Mouse (Mus musculus) fibroblast of lung, adult 2 months (primary cell): ENCODE measurements around the gene Tubgcp4.
"Not testable (repeated sequence)": the region's sequence is repeated elsewhere in the genome, so short reads cannot be mapped to it uniquely, and the experiment has no call there.

ENCODE experiments used
- DNase-seq: peaks from one replicate; pipeline ENCODE4 v3.0.0-alpha.2; 2011; ENCODE audit warnings: low read depth

The Tubgcp4 gene

DNA sequence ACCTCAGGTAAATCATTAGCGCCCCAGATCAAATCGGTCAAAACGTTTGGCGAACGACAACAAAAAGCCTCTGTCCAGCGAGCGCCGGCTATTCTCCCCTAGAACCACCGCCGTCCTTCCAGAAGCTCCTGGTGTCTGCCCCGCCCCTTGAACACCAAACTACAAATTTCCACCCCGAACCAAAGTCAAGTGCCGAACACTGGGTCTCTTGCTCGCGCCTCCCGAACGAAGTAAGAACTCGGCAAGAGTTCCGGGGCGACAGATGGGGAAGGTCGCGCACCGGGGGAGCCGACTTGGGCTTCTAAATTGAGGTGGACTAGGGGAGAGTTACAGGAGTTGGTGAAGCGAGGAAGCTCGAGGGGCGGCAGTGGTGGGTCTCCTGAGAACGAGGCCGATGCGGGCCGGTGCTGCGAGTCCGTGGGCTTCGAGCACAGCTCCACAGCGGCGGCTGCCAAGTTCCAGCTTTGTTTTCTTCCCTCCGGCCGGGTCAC, at the start of gene Tubgcp4:
Gene Tubgcp4 (plus strand): TSS at position 174 of the 491 bp plus-strand sequence.
- DNase-seq = no peak

- DNase-seq = not testable (repeated sequence)
These were observed 44.2 kb upstream of the Tubgcp4 start for GRCm38 (mm10) chr2:121126302-121126701.

DNA sequence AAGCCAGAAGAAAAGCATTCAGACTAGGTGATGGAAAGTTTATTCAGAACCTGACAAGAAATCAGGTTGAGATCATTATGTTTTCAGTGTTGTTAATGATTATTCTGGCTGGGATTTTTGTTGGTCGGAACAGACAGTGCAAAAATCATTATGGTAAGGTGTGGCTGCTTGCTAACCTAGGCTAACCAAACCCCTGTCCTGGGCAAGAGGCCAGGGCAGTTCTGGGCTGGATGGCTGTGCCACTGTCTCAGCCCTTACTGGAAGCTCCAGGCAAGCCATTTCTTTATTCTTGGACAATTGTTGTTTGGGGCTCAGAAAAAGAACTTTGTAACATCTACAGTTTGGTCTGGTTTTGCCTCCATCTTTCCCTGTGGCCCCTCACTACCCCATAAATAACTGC, 42.9 kb upstream of the Tubgcp4 start:
- DNase-seq = no peak

- DNase-seq = no peak
These were observed 41.4 kb upstream of the Tubgcp4 start for GRCm38 (mm10) chr2:121128865-121129620.

DNA sequence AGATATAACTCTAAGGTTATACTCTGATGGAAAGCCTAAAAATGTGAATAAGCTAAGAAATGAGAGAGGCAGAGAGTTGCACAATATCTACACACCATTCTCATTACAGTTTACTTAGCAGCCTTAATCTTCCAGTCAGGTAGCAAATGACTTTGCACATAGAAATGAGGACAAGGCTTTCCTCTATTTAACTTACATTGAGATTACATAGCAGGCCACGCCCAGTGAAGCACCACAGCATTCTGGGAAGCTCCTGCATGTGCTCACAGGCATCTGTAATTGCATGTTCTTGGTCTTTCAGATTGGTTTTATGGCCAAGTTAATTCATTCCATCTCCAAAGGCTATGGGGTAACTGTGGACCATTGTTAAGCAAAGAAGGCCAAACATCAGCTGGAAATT, 37.6 kb upstream of the Tubgcp4 start:
- DNase-seq = no peak

GRCm38 (mm10) chr2:121137371-121137770, 33.1 kb upstream of the Tubgcp4 start:
- no peak for DNase-seq

DNA sequence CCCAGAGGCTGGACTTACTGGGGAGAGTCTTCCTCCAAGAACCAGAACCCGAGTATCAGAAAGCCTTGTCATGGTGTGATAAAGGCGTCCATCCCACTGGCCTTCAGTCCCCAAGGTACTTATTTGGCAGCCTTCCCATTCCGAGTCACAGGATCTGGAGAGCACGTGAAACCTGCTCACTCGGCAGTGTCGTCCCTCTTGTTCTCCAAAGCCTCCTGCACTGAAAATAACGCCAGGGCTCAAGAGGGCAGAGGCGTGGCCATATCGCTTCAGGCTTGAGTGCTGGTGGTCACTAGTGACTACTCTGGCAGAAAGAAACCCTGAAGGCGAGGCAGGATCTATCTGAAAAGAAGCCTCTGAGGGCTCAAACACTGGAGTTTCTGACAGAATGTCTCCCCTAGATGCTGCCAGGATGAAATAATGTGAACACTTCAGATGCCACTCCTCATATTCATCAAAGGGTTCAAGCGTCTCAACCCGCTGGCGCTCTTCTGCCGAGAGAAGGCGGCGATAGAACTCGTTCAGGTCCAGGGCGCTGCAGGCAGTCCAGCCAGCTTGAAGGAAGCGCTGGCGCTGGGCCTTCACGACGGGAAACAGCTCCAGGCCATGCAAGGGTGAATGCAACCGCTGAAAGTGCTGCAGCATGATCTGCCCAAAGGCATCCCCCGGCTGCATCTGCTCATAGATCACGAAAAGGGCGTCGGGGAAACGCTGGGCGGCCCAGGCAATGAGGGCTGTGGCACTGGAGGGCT, 31.0 kb upstream of the Tubgcp4 start:
- DNase-seq = no peak

DNA sequence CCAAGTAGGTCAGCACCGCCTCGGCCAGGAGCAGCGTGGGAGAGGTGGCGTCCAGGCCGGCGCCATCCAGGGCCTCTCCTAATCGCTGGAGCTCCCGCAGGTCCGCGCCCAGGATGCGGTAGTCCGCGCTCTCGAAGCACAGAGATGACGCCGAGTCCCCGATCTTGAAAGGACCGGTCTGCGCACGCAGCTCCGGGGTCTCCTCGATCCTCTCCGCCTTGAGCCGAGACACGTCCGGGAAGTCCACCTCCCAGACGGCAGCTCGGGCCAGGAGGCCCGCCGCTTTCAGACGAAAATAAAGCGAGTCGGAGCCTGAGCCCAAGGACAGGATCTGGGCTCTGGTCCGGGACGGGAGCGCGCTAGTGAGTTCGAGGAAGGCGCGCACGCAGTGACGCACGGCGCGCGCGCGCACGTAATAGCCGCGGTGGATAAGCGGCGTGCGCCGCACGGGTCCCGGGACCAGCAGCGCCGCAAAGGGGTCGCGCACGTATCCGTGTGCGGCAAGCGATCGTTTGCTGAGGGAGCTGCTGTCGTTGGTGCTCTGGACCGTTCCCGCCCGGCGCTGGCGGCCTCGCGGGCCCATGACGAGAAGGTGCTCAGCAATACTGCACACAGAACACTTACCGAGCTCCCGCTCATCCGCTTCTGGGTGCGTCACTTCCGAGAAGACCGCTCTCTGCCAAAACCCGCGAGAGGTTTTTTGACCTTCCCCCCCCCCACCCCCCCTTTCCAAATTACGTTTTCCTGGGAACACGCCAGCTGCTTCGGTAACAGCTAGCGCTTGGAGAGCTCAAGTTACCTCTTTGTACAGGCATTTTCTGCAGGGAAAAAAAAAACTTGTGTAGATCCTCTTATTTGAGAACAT, 30.2 kb upstream of the Tubgcp4 start, which contains the start of the genes Adal and Lcmt2:
Gene Adal (plus strand): TSS at position 411 of the 865 bp plus-strand sequence.
Gene Lcmt2 (minus strand): TSS at position 636 of the 865 bp plus-strand sequence.
- peak; percentile 77 for DNase-seq

GRCm38 (mm10) chr2:121141216-121142035, 29.0 kb upstream of the Tubgcp4 start:
- DNase-seq = no peak

DNA sequence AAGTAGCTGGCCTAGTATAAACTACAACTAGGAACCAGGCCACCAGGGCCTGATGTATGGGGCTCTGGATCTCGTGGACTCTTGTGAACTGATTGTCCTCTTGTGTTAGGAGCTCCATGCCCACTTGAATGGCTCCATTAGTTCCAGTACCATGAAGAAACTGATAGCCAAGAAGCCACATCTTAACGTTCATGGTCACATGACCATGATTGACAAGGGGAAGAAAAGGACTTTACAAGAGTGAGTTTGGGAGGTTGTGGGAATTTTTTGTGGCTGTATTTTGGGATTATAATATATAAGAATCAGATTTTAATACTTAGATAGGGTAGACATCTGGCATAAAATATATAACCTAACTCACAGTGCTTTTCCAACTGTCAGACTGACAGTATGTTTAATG, 28.0 kb upstream of the Tubgcp4 start:
- no peak for DNase-seq

- no peak for DNase-seq
These were observed 20.8 kb upstream of the Tubgcp4 start for GRCm38 (mm10) chr2:121149679-121150078.

DNA sequence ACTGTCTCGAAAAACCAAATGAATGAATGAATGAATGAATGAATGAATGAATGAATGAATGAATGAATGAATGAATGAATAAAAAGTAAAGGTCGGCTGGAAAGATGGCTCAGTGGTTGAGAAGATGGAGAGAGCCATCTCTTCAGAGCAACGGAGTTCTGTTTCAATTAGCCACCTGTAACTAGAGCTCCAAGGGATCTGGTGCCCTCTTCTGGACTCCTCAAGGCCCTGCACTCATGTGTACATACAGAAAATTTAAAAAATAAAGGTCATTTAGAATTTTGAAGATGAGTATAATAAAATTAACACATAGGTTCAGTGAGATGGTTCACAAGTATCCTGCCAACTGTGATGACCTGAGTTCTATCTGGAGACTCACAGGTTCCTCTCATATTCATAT, 17.4 kb upstream of the Tubgcp4 start:
- no peak for DNase-seq

GRCm38 (mm10) chr2:121169173-121169572, 1.3 kb upstream of the Tubgcp4 start:
- no peak for DNase-seq

DNA sequence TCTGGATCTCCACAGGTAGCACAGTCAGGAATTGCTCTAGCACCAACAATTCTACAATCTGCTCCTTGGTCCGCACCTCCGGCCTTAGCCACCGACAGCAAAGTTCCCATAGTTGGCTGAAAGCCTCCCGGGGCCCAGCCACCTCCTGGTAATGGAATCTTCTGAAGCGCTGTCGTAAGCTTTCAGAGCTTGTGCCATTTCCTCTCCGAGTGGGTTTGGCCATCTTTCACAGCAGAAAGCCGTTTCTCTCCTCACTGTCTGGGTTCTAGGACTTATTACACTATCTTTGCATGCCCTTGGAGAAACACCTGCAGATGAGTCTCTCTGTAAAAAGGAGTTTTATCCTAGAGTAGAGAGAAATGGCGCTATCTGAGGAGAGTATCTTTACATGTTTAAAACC, 552 bp upstream of the Tubgcp4 start:
- DNase-seq = no peak

- DNase-seq = peak; percentile 46
These were observed 707 bp downstream of the Tubgcp4 start, which contains the start of gene Zscan29 for GRCm38 (mm10) chr2:121170980-121171742. TSS of gene Zscan29 (minus strand) at chr2:121171125.

DNA sequence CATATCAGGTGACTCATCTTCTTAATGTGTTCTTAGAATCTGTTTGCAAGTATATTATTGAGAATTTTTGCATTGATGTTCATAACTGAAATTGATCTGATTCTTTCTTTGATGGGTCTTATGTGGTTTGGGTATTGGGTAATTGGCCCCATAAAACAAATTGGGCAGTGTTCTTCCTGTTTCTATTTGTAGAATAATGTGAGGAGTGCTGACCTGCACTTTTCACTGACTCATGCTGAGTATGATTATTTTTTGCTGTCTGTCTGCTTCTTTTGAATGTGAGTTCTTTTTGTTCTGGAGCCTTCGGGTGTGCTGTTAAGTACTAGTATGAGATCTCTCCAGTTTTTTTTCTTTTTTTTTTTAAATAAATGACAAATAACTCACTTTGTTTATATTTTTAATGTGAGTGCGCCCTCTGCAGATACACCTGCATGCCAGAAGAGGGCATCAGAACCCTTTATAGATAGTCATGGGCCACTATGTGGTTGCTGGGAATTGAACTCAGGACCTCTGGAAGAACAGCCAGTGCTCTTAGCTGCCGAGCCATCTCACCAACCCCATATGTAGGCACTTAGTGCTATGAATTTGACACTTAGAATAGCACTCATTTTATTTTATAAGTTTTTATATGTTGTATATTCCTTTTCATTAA, 8.5 kb downstream of the Tubgcp4 start:
- DNase-seq = no peak

GRCm38 (mm10) chr2:121183431-121183830, 13.0 kb downstream of the Tubgcp4 start:
- DNase-seq = no peak

DNA sequence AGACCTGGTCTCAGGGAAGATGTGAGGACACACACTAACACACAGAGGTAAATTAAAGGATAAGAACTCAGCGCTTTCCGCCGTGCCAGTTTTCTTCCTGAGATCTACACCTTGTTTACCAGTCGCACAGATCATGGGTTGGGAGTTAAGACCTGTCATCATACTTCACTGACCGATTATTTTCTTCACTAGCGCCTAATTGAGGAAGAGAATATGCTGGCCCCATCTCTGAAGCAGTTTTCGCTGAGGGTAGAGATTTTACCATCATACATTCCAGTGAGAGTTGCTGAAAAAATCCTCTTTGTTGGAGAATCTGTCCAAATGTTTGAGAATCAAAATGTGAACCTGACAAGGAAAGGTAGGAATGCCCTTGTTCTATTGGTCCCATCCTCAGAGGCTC, 13.7 kb downstream of the Tubgcp4 start:
- no peak for DNase-seq

DNA sequence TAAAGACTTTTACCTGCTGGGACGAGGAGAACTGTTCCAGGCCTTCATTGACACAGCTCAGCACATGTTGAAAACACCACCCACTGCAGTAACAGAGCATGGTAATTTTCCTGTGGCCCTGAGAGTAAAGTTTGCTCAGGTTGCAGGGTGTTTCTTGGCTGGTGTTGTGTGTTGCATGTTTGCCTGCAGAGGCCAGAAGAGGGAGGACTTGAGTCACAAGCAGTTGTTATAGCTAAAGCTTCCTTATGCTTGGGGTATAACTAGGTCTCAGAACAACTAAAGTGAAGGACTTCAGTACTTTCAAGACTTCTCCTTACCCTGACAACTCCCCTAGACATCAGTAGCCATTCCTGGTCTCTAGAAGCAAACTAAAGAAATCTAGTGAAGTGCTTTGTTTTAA, 18.1 kb downstream of the Tubgcp4 start:
- no peak for DNase-seq

DNA sequence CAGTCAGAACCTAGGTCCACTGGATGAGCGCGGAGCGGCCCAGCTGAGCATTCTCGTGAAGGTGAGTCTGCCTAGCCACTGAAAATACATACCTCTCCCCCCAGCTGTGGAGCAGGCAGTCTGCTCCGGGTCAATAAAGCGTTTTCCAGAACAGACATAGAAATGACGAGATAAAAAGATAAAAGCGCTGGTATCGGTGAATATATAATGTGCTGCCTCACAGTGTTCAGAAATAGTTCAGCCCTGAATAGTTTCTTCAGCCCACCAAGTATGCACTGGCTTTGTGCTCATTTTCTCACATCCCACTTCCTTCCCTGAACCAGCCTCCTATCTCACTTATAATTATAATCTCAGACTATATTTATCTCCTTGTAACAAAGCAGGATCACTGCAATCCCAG, 25.0 kb downstream of the Tubgcp4 start:
- no peak for DNase-seq
